Mouse (Mus musculus) embryonic stem cell, embryonic (primary cell): ENCODE results near the gene Tmco1.

ENCODE experiments used
- CTCF ChIA-PET, 4 experiments: fragments of 300-600 bp in 2 of 4; fragments of 350-600 bp in 2 of 4; sonication (Branson Sonifier 250); formaldehyde crosslinking; loops; one replicate each; lab custom pipeline; 2022; ENCODE audit warnings: inconsistent platforms in 2 of 4; lab: Charles Lee
- POLR2A ChIA-PET, 4 experiments: fragments of 300-600 bp in 2 of 4; fragments of 350-600 bp in 2 of 4; sonication (Branson Sonifier 250); formaldehyde crosslinking; loops; one replicate each; lab custom pipeline; 2022; ENCODE audit warnings: antibody characterized with exemption in 4 of 4, inconsistent platforms in 1 of 4; lab: Charles Lee

Tmco1 gene

GRCm38 (mm10) chr1:167340111-167340787 lies 32.1 kb downstream of the Tmco1 start:
- ChIA-PET POLR2A (interaction anchor here in 2 of 4 experiments (0.6 to 5.0 kb wide), 21 partner anchors 9 to 1077 kb away, joined by 3 to 53 read pairs (median 5); partner anchors contain the start of genes Aldh9a1 (in 2 of the 2) and Uck2 (in 1 of the 2)), CTCF (interaction anchor here in 2 of 4 experiments (0.7 to 1.4 kb wide), 3 partner anchors 9 to 128 kb away, joined by 3 to 6 read pairs (median 3); partner anchors contain the start of gene Aldh9a1 (in 1 of the 2))

- CTCF ChIA-PET, result no interaction called here
- POLR2A ChIA-PET, result interaction anchor here in 2 of 4 experiments (0.8 to 5.0 kb wide), 13 partner anchors 9 to 225 kb away, joined by 3 to 53 read pairs (median 4); partner anchors contain the start of gene Aldh9a1 (in 2 of the 2)
Observed at GRCm38 (mm10) chr1:167340910-167341528, 32.8 kb downstream of the Tmco1 start.

GRCm38 (mm10) chr1:167342831-167343230 lies 34.7 kb downstream of the Tmco1 start:
- ChIA-PET CTCF (interaction anchor here (0.7 to 1.3 kb wide), 7 partner anchors 26 to 1026 kb away, joined by 3 read pairs; no protein-coding TSS in a partner anchor), POLR2A (interaction anchor here in 2 of 4 experiments (0.6 to 5.0 kb wide), 6 partner anchors 8 to 73 kb away, joined by 3 to 53 read pairs (median 5); partner anchors contain the start of genes Aldh9a1 (in 1 of the 2) and Mgst3 (in 1 of the 2))

- ChIA-PET POLR2A (interaction anchor here in 1 of 4 experiments (0.7 to 1.6 kb wide), 8 partner anchors 9 to 75 kb away, joined by 3 to 5 read pairs (median 4); no protein-coding TSS in a partner anchor), CTCF (interaction anchor here in 1 of 4 experiments (3.0 kb wide), 1 partner anchor 9 kb away, joined by 10 read pairs; no protein-coding TSS in a partner anchor)
Observed at GRCm38 (mm10) chr1:167345994-167346520, 37.9 kb downstream of the Tmco1 start.

GRCm38 (mm10) chr1:167349206-167349605 lies 41.0 kb downstream of the Tmco1 start:
- ChIA-PET CTCF (interaction anchor here (0.6 to 2.6 kb wide), 22 partner anchors 9 to 321 kb away, joined by 3 to 13 read pairs (median 4); partner anchors contain the start of gene Mgst3 (in 2 of the 4)), POLR2A (interaction anchor here in 3 of 4 experiments (0.6 to 4.4 kb wide), 46 partner anchors 8 to 205 kb away, joined by 3 to 53 read pairs (median 6); partner anchors contain the start of genes Mgst3 (in 3 of the 3) and Uck2 (in 1 of the 3))

- ChIA-PET CTCF (interaction anchor here (0.5 to 2.6 kb wide), 23 partner anchors 10 to 320 kb away, joined by 3 to 13 read pairs (median 4); partner anchors contain the start of gene Mgst3 (in 2 of the 4)), POLR2A (interaction anchor here (0.6 to 4.4 kb wide), 61 partner anchors 9 to 538 kb away, joined by 3 to 53 read pairs (median 4); partner anchors contain the start of gene Mgst3 (in 3 of the 4))
Observed at GRCm38 (mm10) chr1:167349815-167350596, 41.8 kb downstream of the Tmco1 start, which contains the start of gene Aldh9a1. Gene Aldh9a1, plus strand, starts transcription at chr1:167349991.

- CTCF ChIA-PET, result interaction anchor here (0.5 to 2.6 kb wide), 14 partner anchors 11 to 319 kb away, joined by 3 to 13 read pairs (median 4); partner anchors contain the start of gene Mgst3 (in 1 of the 4)
- POLR2A ChIA-PET, result interaction anchor here (0.6 to 4.4 kb wide), 41 partner anchors 8 to 1738 kb away, joined by 3 to 53 read pairs (median 5); partner anchors contain the start of gene Mgst3 (in 3 of the 4)
Observed at GRCm38 (mm10) chr1:167350597-167351415, 42.6 kb downstream of the Tmco1 start.

GRCm38 (mm10) chr1:167352403-167352802 lies 44.2 kb downstream of the Tmco1 start:
- ChIA-PET POLR2A (interaction anchor here in 2 of 4 experiments (0.6 to 4.4 kb wide), 10 partner anchors 11 to 131 kb away, joined by 3 to 53 read pairs (median 5); partner anchors contain the start of gene Mgst3 (in 2 of the 2)), CTCF (interaction anchor here in 2 of 4 experiments (0.8 to 1.5 kb wide), 2 partner anchors 18 to 121 kb away, joined by 3 to 4 read pairs; no protein-coding TSS in a partner anchor)

- ChIA-PET POLR2A (interaction anchor here in 1 of 4 experiments (1.0 kb wide), 1 partner anchor 132 kb away, joined by 3 read pairs; no protein-coding TSS in a partner anchor), CTCF (interaction anchor here in 1 of 4 experiments (0.7 kb wide), 1 partner anchor 131 kb away, joined by 4 read pairs; no protein-coding TSS in a partner anchor)
Observed at GRCm38 (mm10) chr1:167357387-167357786, 49.2 kb downstream of the Tmco1 start.

GRCm38 (mm10) chr1:167358731-167359130 lies 50.6 kb downstream of the Tmco1 start:
- ChIA-PET POLR2A (interaction anchor here in 2 of 4 experiments (1.0 to 2.2 kb wide), 4 partner anchors 8 to 13 kb away, joined by 4 to 10 read pairs (median 6); partner anchors contain the start of gene Aldh9a1 (in 2 of the 2)), CTCF (interaction anchor here in 1 of 4 experiments (0.6 kb wide), 1 partner anchor 279 kb away, joined by 3 read pairs; no protein-coding TSS in a partner anchor)

- CTCF ChIA-PET, result interaction anchor here in 2 of 4 experiments (1.0 to 1.7 kb wide), 2 partner anchors 33 to 34 kb away, joined by 3 to 4 read pairs; partner anchors contain the start of gene Mgst3 (in 2 of the 2)
- POLR2A ChIA-PET, result interaction anchor here in 1 of 4 experiments (2.0 to 2.2 kb wide), 2 partner anchors 10 to 11 kb away, joined by 4 to 10 read pairs; partner anchors contain the start of gene Aldh9a1
Observed at GRCm38 (mm10) chr1:167360268-167360667, 52.1 kb downstream of the Tmco1 start.

- CTCF ChIA-PET, result interaction anchor here in 1 of 4 experiments (0.9 kb wide), 1 partner anchor 32 kb away, joined by 4 read pairs; no protein-coding TSS in a partner anchor
- POLR2A ChIA-PET, result interaction anchor here in 2 of 4 experiments (0.7 to 5.1 kb wide), 4 partner anchors 9 to 24 kb away, joined by 3 to 39 read pairs (median 5); partner anchors contain the start of gene Aldh9a1 (in 2 of the 2)
Observed at GRCm38 (mm10) chr1:167362819-167363218, 54.6 kb downstream of the Tmco1 start.

GRCm38 (mm10) chr1:167363322-167363721 lies 55.1 kb downstream of the Tmco1 start:
- ChIA-PET CTCF (interaction anchor here in 1 of 4 experiments (0.9 kb wide), 1 partner anchor 31 kb away, joined by 4 read pairs; no protein-coding TSS in a partner anchor), POLR2A (interaction anchor here in 2 of 4 experiments (0.7 to 5.1 kb wide), 5 partner anchors 8 to 48 kb away, joined by 3 to 39 read pairs (median 4); partner anchors contain the start of gene Aldh9a1 (in 2 of the 2))

GRCm38 (mm10) chr1:167365808-167366207 lies 57.6 kb downstream of the Tmco1 start:
- POLR2A ChIA-PET, result interaction anchor here (0.7 to 5.1 kb wide), 10 partner anchors 10 to 635 kb away, joined by 3 to 39 read pairs (median 4); partner anchors contain the start of genes Mgst3 (in 2 of the 4) and Aldh9a1 (in 1 of the 4)
- CTCF ChIA-PET, result interaction anchor here in 1 of 4 experiments (1.5 to 1.9 kb wide), 3 partner anchors 28 to 279 kb away, joined by 4 to 7 read pairs (median 5); partner anchors contain the start of gene Mgst3

- ChIA-PET CTCF (interaction anchor here in 2 of 4 experiments (1.3 to 1.9 kb wide), 3 partner anchors 15 to 271 kb away, joined by 3 to 4 read pairs (median 4); no protein-coding TSS in a partner anchor), POLR2A (interaction anchor here in 1 of 4 experiments (1.0 to 5.1 kb wide), 5 partner anchors 11 to 146 kb away, joined by 3 to 39 read pairs (median 7); partner anchors contain the start of gene Aldh9a1)
Observed at GRCm38 (mm10) chr1:167366621-167367020, 58.4 kb downstream of the Tmco1 start.
